Mouse (Mus musculus) c-Kit-positive CD71-negative TER-119-negative erythroid progenitor cells, embryonic 14.5 days (primary cell): ENCODE data around the gene Matk.
"Not testable (repeated sequence)": the region's sequence is repeated elsewhere in the genome, so short reads cannot be mapped to it uniquely, and the experiment has no call there.

Experiments
- DNase-seq: peaks from one replicate; pipeline ENCODE4 v3.0.0-alpha.2; 2013; ENCODE audit warnings: low read depth

The Matk gene

DNA sequence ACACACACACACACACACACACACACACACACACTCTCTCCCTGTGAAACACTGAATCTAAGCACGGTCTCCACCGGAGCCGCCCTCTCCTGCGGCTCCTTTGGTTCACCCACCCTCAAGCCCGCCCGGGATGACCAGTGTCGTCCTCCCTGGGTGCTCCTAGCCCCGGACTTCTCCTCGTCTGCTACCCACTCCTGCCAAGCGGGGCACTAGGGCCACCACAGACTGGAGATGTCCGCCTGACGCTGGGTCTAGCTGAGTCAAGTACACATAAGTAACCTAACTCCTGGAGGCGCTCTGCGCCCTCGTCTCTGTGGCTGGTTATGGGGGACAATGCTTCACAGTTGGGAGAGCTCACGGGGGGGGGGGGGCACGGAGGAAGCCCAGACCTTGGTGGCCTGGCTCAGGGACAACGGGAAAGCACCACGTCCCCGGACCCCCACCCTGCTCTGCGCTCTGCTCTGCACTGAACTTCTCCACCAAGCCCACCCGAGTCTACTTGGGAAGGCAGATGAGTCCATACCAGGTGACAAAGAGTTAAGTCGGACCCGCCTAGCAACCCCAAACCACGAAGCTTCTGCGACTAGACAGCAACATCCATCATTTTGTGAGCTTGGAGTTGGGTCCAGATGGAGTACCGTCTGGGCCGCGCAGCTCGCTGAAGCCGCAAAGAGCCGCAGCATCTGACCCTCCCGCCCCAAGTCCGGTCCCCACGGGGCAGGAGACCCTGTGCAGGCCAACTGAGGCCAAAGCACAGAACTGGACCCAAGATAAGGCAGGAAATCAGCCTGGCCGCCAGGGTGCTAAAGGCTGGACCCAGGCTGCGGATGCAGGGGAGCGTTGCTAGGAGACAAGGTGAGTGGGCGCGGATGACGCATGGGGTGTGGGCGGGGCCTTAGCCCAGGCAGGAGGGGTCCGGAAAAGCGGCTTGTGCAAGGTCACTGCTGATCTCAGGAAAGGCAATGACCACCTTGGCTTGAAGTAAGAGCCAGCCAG lies at the start of gene Matk:
Gene Matk (plus strand): TSS at position 512 of the 996 bp plus-strand sequence.
- no peak for DNase-seq

DNA sequence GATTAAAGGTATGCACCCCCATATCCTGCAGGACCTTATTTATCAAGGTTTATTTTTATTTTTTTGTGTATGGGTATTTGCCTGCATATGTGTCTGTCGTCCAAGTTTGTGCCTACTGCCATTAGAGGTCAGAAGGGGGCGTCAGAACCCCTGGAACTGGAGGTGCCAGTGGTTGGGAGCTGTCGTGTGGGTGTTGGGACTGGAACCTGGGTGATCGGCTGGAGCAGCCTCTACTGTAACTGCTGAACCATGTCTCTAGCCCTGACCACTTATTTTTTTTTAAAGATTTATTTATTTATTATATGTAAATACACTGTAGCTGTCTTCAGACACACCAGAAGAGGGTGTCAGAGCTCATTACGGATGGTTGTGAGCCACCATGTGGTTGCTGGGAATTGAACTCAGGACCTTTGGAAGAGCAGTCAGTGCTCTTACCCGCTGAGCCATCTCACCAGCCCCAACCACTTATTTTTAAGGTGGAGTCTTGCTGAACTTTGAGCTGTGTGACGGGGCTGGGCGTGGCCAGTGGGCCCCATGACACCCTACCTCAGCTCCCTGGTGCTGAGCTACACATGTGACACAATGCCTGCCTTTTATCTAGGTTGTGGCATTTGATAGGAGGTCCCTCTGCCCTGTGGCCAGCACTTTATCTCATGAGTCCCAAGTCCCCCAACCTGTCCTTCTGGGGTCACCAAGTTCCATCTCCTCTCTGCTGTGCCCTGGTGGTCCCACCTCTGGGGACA lies 49.6 kb upstream of the Matk start:
- DNase-seq: no peak

DNA sequence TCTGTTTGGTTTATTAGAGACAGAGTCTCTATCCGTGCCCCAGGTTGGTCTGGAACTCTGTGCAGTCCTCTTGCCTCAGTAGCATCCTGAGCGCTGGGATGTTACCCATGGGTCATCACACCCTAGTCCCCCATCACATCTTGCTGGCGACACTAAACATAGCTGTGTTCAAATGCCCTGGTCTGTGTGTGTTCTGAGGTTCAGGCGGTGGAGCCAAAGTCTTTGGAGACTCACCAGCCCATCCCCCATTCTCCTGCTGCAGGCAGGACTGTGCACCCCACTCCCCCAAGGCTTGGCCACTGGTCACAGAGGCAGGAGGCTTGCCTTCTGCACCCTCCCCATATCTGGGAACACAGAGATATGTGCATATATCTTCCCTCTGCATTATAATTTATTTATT lies 48.6 kb upstream of the Matk start:
- DNase-seq: no peak

DNA sequence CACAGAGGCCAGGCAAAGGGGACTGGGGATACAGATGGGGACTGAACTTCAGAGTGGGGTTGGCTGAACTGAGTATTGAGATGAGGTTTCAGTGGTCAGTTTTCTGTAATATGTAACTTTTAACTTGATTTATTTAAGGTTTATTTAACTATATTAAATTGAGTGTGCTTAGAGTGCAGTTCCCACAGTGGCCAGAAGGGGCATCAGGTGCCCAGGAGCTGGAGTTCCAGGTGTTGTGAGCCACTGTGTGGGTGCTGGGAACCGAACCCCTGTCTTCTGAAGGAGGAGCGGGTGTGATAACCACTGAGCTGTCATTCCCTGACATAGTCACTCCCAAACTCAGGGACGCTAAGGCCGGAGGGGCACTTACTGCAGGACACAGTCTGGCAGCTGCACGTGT lies 42.6 kb upstream of the Matk start:
- DNase-seq: no peak

DNA sequence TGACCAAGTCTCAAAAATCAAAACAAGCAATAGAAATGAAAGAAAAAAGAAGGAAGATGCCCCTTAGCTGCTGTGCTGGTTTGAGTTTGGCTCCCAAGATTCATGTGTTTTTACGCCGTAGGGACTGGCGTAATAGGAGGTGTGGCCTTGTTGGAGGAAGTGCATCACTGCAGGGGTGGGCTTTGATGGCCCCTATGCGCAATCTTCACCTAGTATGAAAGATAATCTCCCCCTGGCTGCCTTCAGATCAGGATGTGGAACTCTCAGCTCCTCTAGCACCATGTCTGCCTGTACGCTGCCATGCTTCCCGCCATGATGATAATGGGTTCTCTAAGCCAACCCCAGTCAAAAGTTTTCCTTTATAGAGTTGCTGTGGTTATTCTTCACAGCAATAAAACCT lies 36.5 kb upstream of the Matk start:
- no peak for DNase-seq

DNA sequence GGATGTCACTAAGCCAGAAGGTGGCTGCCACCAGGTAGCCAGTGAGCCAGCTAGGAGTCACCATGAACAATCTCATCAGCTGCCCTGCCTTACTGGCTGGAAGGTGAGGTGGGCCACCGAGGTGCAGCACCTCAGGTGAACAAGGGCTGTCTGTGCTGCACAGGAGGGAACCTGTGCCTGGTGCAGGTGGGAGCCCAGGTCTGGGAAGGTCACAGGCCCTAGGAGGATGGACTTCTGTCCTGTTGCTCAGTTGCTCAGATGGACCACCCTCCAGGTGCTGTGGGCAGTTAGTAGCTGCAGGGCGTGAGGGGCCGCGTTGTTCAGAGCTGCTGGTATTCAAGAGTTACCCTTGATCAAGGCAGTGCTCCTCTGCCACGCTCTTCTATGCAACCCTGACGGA lies 35.9 kb upstream of the Matk start:
- DNase-seq: no peak

DNA sequence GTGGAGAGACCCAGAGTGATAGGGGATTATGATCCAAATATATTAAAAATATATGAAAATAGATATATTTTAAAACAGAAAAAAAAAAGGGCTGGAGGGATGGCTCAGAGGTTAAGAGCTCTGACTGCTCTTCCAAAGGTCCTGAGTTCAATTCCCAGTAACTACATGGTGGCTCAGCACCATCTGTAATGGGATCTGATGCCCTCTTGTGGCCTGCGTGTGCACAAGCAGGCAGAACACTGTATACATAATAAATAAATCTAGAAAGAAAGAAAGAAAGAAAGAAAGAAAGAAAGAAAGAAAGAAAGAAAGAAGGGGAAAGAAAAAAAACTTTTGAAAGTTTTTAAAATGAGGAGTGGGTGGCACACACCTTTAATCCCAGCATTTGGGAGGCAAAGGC lies 35.5 kb upstream of the Matk start:
- not testable (repeated sequence) for DNase-seq

DNA sequence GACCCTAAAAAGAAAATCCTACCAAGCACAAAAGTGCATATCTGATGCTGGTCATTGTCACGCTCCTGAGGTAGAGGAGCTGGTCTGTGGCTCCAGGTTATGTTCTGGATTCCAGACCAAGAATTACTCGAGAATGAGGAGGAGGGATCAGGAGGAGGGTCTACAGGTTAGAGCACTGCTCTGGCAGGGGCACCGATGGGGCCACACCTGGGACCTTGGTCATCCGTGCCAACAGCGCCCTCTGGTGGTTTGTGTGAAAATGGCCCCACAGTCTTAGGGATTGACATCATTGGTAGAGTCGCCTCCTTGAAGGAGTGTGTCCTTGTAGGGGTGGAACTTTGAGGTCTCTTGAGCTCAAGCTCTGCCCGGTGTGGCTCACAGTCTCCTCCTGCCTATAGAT lies 34.8 kb upstream of the Matk start:
- DNase-seq: peak; percentile 65

DNA sequence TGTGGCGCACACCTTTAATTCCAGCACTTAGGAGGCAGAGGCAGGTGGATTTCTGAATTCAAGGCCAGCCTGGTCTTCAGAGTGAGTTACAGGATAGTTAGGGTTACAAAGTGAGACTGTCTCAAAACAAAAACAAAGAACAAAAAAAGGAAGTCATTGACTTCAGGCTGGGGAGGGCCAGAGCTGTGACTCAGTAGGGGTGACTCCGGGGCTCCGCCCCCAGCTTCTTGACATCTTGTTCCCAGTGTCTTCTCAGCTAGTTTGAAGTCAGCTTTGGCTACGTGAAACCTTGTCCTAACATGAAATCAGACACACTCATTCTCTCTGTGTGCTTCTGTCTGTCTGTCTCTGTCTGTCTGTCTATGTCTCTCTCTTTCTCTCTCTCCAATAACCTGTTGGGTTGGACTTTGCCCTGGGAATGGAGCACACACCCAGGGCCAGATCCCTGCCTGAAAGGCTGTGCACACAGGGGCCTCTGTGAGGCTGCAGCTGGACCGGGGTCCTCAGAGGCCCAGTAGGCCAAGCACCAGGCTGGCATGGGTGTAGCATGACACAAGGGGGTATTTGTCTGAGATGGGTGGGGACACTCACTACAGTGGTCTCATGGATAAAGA lies 31.2 kb upstream of the Matk start:
- DNase-seq: peak; percentile 51

DNA sequence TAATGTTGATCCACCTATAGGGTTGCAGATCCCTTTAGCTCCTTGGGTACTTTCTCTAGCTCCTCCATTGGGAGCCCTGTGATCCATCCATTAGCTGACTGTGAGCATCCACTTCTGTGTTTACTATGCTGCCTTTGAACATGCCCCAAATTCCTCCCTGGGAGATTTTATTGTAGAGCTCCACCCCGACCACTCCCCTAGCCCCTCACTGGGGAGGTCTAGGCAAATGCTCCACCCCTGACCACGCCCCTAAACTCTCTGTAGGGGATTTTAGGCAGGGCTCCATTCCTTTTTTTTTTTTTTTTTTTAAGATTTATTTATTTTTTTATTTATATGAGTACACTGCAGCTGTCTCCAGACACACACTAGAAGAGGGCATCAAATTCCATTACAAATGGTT lies 29.0 kb upstream of the Matk start:
- not testable (repeated sequence) for DNase-seq

DNA sequence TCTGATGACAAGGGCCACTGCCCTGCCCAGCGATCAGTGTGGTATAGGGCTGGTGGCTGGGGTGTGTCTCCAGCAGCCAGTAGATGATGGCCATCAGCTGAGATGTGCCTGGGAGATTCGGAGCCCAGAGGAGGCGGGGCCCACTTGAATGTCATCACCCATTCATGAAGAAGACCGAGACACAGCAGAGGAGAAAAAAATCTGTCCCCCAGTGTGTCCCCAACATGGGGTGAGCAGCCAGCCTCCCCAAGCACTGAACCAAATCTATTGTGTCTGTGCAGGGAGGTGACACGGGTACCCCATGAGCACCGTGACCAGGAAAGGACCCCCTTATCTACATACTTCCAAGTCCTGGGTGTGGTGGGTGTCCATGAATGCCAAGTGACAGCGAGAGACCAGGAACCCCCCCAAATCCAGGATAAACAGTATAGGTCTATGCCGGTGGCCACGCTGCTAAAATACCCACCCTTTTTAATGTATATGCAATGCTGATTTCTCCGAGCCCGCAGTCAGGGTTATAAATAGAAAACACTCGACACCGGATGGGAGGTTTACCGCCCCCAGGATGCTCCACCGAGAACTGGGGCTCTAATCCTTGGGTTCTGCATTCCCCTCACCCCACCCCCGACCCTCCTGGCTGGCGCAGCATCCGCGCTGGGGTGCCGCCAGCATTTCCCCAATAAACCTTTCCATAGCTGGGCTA lies 22.8 kb upstream of the Matk start:
- no peak for DNase-seq

DNA sequence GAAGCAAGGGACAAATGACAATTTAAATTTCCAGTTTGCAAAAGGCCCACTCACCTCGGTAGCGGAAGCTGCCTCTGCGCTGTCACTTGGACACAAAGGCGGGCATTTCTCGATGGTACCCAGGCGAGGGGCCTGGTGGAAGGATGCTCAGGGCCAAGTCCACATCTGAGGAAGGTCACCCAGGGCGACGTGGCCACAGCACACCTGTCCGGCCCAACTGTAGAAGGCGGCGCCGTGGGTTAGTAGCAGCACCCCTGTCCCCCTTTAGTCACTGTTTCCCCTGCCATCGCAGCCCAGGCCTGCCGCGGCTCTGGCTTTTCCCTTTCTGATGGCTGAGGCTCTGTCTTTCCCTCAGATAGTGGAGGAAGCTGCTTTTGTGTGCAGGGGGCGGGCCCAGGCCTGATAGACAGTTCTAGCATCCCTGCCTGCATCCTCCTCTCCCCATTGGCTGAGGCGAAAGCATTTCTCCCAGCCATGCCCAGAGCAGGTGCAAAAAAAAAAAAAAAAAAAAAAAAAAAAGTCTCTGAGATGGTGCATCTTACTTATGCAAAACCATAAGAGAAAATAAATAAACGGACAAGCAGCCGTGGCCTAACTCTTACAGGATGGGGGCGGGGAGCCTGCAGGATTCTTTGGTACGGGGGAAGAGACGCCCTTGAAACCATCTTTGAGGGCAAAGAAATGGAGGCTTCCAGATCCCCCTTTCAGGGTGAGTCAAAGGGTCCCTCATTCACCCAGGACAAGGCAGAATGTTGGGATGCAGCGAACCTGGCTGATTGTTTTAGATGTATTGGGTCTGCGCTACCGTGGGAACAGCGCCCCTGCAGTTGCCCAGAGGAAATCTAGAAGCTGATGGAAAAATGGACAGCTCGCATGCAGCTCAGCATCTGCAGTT lies 22.1 kb upstream of the Matk start, which contains the start of gene Atcay:
Gene Atcay (minus strand): TSS at position 396 of the 895 bp plus-strand sequence.
- DNase-seq: no peak

DNA sequence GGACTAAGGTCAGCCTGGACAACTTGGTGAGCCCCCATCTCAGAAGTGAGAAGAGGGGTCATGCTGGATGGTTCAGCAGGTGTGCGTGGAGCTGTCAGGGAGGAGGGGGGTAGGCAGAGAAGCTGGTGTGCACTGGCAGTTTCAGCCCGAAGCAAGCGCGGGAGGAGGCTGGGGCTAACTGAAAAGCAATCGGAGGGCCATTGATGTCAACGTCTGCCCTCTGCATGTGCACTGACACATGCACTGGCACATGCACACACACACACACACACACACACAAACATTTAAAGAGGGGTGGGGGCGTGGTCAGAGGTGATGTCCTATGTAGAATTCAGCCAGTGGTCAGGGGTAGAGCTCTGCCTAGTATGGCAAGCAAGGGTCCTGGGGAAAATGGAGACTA lies 21.3 kb upstream of the Matk start:
- DNase-seq: no peak

DNA sequence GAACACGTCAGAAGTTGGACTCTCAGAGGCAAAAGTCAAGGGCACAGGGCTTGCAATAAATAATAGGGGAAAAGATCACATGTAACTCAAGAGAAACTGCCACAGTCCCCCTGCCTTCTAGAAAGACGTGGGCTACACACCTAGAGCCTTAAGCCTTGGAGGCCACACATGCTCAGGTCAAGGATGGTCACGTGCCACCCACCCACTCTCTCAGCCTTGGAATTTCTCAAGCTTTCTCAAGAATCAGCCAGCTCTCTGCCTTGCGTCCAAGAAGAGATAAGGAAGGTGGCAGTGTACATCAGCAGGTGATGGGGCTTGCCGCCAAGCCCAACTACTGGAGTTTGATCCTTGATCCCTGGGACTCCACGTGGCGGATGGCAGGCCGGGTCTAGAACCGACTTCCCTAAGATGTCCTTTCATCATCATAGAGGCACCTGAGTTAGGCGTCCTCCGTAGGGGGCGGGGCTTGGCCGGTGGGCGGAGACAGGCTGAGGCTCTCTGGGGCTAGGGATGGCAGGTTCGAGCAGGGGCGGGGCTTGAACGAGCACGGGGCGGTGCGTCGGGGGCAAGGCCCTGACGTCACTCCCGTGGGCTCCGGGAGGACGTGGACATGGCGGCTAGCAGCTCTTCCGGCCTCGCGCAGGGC lies 20.0 kb upstream of the Matk start, which contains the start of gene Zfr2:
Gene Zfr2 (plus strand): TSS at position 576 of the 646 bp plus-strand sequence.
- DNase-seq: peak; percentile 79

DNA sequence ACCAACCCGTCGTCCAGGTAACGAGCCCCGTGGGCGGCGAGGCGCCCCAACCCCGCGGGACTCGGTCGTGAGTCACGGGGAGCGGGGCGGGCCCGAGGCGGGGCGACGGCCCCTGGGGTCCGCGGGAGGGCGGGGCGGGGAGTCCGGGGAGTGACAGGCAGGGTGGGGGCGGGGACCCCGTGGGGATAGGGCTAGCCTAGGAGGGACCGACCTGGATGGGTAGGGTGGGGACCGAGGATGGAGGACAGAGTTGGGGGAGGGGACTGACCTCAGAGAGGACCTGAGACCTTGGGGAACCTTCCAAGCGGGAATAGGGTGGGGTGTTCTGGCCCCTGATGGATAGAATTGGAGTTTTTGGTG lies 19.5 kb upstream of the Matk start:
- no peak for DNase-seq

DNA sequence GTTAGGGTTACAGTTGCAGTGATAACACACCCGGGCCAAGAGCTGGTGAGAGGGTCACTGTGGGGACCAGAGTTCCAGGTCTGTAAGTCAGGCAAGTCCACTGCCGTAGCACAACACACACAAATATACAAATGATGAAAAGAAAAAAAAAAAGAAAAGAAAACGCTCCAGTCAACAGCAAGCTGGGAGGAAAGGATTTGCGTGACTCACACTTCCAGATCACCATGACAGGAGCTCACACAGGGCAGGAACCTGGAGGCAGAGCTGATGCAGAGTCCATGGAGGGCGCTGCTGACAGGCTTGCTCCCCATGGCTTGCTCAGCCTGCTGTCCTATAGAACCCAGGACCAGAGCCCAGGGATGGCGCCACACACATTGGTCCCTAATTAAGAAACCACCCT lies 18.5 kb upstream of the Matk start:
- no peak for DNase-seq

DNA sequence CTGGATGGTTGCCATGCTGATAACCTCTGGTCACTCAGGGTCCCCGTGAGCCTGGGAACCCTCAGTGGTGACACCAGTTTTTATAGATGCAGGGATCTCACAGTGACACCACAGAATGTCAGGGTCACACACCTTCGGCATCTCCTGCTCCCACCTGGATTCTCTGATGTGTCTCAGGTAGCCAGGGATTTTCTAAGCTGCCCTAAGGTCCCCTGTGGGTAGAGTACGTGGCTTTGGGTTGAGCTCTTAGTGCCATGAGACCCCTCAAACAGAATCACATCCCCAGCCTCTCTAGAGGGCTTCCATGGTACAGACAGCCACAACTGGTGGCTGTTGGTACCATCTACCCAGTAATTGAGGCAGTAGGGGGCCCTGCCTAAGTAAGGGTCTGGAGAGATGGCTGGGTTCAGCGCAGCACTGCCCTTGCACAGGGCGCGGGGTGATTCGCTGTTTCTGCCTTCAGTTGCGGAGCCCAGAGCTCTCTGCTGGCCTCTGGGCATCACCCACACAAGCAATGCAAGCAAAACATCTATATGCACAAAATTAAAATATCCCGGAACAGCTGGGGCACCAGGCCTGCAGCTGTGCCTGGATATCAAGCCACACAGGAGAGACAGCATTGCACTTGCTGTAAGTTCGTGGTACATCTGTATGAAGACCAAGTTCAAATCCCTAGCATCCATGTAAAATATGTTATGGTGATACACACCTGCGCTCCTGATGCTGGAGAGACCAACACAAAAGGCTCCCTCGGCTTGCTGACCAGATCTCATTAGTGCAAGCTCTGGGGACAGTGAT lies 16.1 kb upstream of the Matk start:
- DNase-seq: no peak

DNA sequence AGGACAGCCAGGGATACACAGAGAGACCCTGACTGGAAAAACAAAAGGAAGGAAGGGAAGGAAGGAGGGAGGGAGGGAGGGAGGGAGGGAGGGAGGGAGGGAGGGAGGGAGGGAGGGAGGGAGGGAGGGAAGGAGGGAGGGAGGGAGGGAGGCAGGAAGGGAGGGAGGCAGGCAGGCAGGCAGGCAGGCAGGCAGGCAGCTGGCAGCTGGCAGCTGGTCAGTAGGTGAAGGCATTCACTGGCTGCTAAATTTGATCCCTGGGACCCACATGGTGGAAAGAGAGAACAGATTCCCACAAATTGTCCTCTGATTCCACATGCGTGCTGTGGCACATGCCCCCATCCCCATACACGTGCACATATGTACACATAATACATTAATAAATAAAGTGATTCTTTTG lies 14.1 kb upstream of the Matk start:
- DNase-seq: no peak

DNA sequence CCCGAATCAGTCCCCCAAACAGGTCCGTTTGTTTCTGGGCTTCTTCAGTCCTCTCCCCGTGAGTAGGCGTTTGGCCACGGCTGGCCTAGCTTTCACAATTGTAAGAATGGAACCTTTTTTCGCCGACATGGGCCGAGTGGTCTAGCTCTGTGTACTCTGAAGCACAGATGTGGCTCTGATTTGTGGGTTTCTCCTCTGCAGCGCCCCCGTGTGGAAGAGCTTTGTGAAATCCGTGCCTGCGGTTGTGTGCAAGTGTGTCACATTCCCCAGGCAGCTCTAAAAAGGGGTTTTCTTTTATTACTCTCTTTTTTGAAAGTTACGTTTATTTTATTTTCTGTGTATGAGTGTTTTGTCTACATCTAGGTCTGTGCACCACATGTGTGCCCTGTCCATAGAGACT lies 11.9 kb upstream of the Matk start:
- DNase-seq: peak; percentile 69

DNA sequence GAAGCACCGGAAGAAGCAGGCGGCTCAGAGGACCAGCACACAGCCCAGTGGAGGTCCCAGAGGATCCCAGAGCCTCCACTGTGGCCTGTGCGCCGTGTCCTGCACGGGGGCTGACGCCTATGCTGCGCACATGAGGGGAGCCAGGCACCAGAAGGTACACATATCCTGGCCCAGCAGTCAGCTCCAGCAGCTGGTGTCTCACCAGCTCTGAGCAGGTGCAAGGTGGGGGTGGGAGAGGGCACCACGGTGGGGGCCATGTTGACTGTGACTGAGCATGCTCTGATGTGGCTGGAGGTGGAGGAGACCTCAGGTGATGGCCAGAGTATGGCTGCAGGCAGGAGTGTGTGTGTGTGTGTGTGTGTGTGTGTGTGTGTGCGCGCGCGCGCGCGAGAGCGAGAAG lies 10.7 kb upstream of the Matk start:
- DNase-seq: no peak
